Mouse (Mus musculus): ENCODE measurements around the gene Xcl1.
"Not testable (repeated sequence)": the region's sequence is repeated elsewhere in the genome, so short reads cannot be mapped to it uniquely, and the experiment has no call there.

DNA sequence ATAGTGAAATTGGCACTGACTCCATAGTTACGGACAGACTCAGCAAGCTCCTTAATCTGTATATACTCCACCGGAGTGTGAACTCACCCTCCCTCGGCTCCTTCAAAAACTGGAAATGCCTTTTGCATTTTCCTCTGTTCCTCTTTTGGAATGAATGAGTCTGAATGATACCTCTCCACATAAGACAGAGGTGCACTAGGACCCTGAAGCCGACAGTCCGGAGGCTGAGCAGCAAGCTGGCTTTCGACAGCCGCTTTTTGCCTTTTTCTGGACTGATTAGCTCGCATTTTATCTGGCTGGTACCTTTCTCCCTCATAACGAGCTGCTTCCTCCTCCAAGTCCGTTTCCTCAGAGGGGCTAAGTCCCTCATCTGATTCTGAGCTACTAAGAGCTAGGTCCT lies 49.4 kb upstream of the Xcl1 start:
- TF ChIP-seq POLR2A (IDR thresholded peaks at IDR 0.05; ENCODE audit: borderline replicate concordance, control insufficient read depth, low read depth, low read length); CTCF (IDR thresholded peaks at IDR 0.05; ENCODE audit: control insufficient read depth, insufficient read depth, low read length): not testable (repeated sequence)

Data from bone marrow, adult 2 months (tissue).